Mouse (Mus musculus) adrenal gland, adult 2 months (tissue): ENCODE data around the gene Vtcn1. TPM values are rescaled to one million over a fixed set of nuclear protein-coding genes. Genes with fewer than 3 reads are reported as not detected.
A peak's percentile ranks its signal among the peaks of the same experiment; 100 is the strongest.

Experiments used
- DNase-seq: peaks from one replicate; pipeline ENCODE4 v3.0.0; 2021
- polyA plus RNA-seq: library from polyadenylated mRNA; depleted of rRNA; stranded (reverse); fragments of >200 nt; gene quantifications from 2 replicates; pipeline ENCODE4 v1.2.3, GENCODE M21; 2012; rRNA removed
- total RNA-seq, 2 experiments: library from RNA; stranded (reverse); gene quantifications; 2 replicates each; pipeline ENCODE4 v1.2.3; 2021

Vtcn1 gene
- total and polyA plus RNA-seq, 3 experiments, result 0.12 to 0.35 TPM; not detected in 1

- peak; percentile 99 for DNase-seq
Measured at GRCm38 (mm10) chr3:100921825-100922505, 96.7 kb downstream of the Vtcn1 start, which contains the start of gene Trim45. Gene Trim45, plus strand, starts transcription at chr3:100922202.

- no peak for DNase-seq
Measured at GRCm38 (mm10) chr3:100922506-100923375, 97.5 kb downstream of the Vtcn1 start.

- DNase-seq, result no peak
Measured at GRCm38 (mm10) chr3:100924065-100924732, 98.9 kb downstream of the Vtcn1 start.

- DNase-seq, result no peak
Measured at GRCm38 (mm10) chr3:100925176-100925575, 99.9 kb downstream of the Vtcn1 start.

- no peak for DNase-seq
Measured at GRCm38 (mm10) chr3:100931332-100932076, 106.2 kb downstream of the Vtcn1 start.

GRCm38 (mm10) chr3:100932077-100932944, 107.1 kb downstream of the Vtcn1 start:
- DNase-seq, result no peak

GRCm38 (mm10) chr3:100935521-100935920, 110.3 kb downstream of the Vtcn1 start:
- no peak for DNase-seq

- DNase-seq, result no peak
Measured at GRCm38 (mm10) chr3:100936201-100936600, 110.9 kb downstream of the Vtcn1 start.

- DNase-seq, result no peak
Measured at GRCm38 (mm10) chr3:100938211-100938610, 113.0 kb downstream of the Vtcn1 start.

GRCm38 (mm10) chr3:100940496-100941037, 115.3 kb downstream of the Vtcn1 start:
- DNase-seq, result no peak

Other genes starting within 250 kb of the Vtcn1 start
- 100 to 1,000 TPM in 1 of 2 experiments, 10 to 100 TPM in 1; 82.9 to 115 TPM for gene Man1a2, start 140.0 kb upstream of the Vtcn1 start, total RNA-seq
- gene Man1a2, start 140.0 kb upstream of the Vtcn1 start, polyA plus RNA-seq, result 32.3 and 39.0 TPM in 2 replicates
- gene Trim45, start 96.7 kb downstream of the Vtcn1 start, total RNA-seq, result 1 to 10 TPM; 1.8 to 4.2 TPM
- 1.7 and 1.8 TPM in 2 replicates for gene Trim45, start 96.7 kb downstream of the Vtcn1 start, polyA plus RNA-seq
- 1 to 10 TPM; 8.6 to 9.2 TPM for gene Ttf2, start 144.2 kb downstream of the Vtcn1 start, total RNA-seq
- gene Ttf2, start 144.2 kb downstream of the Vtcn1 start, polyA plus RNA-seq, result 2.9 and 3.2 TPM in 2 replicates
- under 1 TPM; 0.20 to 0.24 TPM for gene Cd101, start 204.1 kb downstream of the Vtcn1 start, total RNA-seq
- 0.04 and 0.13 TPM in 2 replicates for gene Cd101, start 204.1 kb downstream of the Vtcn1 start, polyA plus RNA-seq